Mouse (Mus musculus) CH12.LX (cell line): ENCODE data around the gene Syt9. TPM values are rescaled to one million over a fixed set of nuclear protein-coding genes. Genes with fewer than 3 reads are reported as not detected.

Source experiments
- DNase-seq: peaks from one replicate; pipeline ENCODE4 v3.0.0-alpha.2; 2013; ENCODE audit errors: extremely low read depth
- H3K27ac ChIP-seq: 2 replicates; pipeline ENCODE4 v1.5.1; 2012; ENCODE audit warnings: low read depth, mild to moderate bottlenecking, control low read depth, moderate library complexity; ENCODE audit not compliant: insufficient read depth
- H3K27me3 ChIP-seq: replicated peaks from 2 replicates; pipeline ENCODE3; 2012; ENCODE audit warnings: inconsistent platforms
- H3K36me3 ChIP-seq, 2 experiments: replicated peaks in 1 of 2; 2 replicates each; pipeline versions ENCODE3 to v1.6.1; 2012; ENCODE audit warnings: inconsistent platforms in 1 of 2, low read length in 1 of 2, mild to moderate bottlenecking in 1 of 2, mixed read lengths in 1 of 2, moderate library complexity in 1 of 2; ENCODE audit not compliant: control insufficient read depth in 1 of 2, insufficient read depth in 1 of 2
- H3K4me1 ChIP-seq, 2 experiments: 2 replicates each; pipeline ENCODE4 v1.6.1; 2012; ENCODE audit warnings: inconsistent platforms in 1 of 2, moderate library complexity in 1 of 2; ENCODE audit not compliant: insufficient read depth in 2 of 2, control insufficient read depth in 1 of 2
- H3K4me2 ChIP-seq: 2 replicates; pipeline ENCODE4 v1.6.1; 2012; ENCODE audit warnings: low read depth, mild to moderate bottlenecking, control low read depth; ENCODE audit not compliant: poor library complexity, insufficient read depth, severe bottlenecking
- H3K4me3 ChIP-seq, 3 experiments: fragments of 150-350 bp in 1 of 3; sonication (generic) in 1 of 3; replicated peaks in 1 of 3; 2 replicates each; pipeline versions ENCODE3 to v1.5.1; 2011 to 2012; ENCODE audit warnings: low read depth in 2 of 3, low read length in 2 of 3, mild to moderate bottlenecking in 2 of 3, moderate library complexity in 2 of 3, control low read depth in 1 of 3, improper control_type of control experiment in 1 of 3, inconsistent platforms in 1 of 3, mixed read lengths in 1 of 3; ENCODE audit not compliant: poor library complexity in 1 of 3
- H3K79me2 ChIP-seq: replicated peaks from 2 replicates; pipeline ENCODE4 v1.6.1; 2012; ENCODE audit warnings: mild to moderate bottlenecking, moderate library complexity; ENCODE audit not compliant: control insufficient read depth, poor library complexity, insufficient read depth, severe bottlenecking; ENCODE audit errors: extremely low read depth
- H3K9ac ChIP-seq: 2 replicates; pipeline ENCODE4 v1.6.1; 2012; ENCODE audit warnings: low read depth, mild to moderate bottlenecking, control low read depth, moderate library complexity; ENCODE audit not compliant: insufficient read depth
- H3K9me3 ChIP-seq: replicated peaks from 2 replicates; pipeline ENCODE3; 2012; ENCODE audit warnings: low read length, inconsistent platforms, mixed read lengths
- BHLHE40 ChIP-seq: IDR thresholded peaks from 2 replicates; pipeline ENCODE4 v1.6.1; 2011; ENCODE audit warnings: mild to moderate bottlenecking, low read depth, low read length, improper control_type of control experiment
- CHD1 ChIP-seq: IDR thresholded peaks from 2 replicates; pipeline ENCODE4 v1.6.1; 2012; ENCODE audit warnings: low read depth, low read length, improper control_type of control experiment, inconsistent platforms
- CTCF ChIP-seq, 2 experiments: IDR thresholded peaks in 1 of 2; conservative IDR thresholded peaks in 1 of 2; 2 replicates each; pipeline ENCODE4 v1.5.1; 2011 to 2012; ENCODE audit warnings: low read depth in 2 of 2, low read length in 2 of 2, improper control_type of control experiment in 1 of 2, inconsistent platforms in 1 of 2, mild to moderate bottlenecking in 1 of 2, moderate library complexity in 1 of 2
- E2F4 ChIP-seq: IDR thresholded peaks from 2 replicates; pipeline ENCODE4 v1.6.1; 2011; ENCODE audit warnings: low read depth, low read length, improper control_type of control experiment; ENCODE audit not compliant: insufficient replicate concordance
- ELF1 ChIP-seq: IDR thresholded peaks from 2 replicates; pipeline ENCODE4 v1.6.1; 2014; ENCODE audit warnings: low read depth, mild to moderate bottlenecking, inconsistent platforms, low read length, improper control_type of control experiment
- GABPA ChIP-seq: IDR thresholded peaks from 2 replicates; pipeline ENCODE4 v1.6.1; 2012; ENCODE audit warnings: low read depth, low read length, improper control_type of control experiment, inconsistent platforms; ENCODE audit not compliant: insufficient replicate concordance
- HCFC1 ChIP-seq: IDR thresholded peaks from 2 replicates; pipeline ENCODE4 v1.6.1; 2012; ENCODE audit warnings: low read depth, mild to moderate bottlenecking, inconsistent platforms, low read length, improper control_type of control experiment
- IRF4 ChIP-seq: IDR thresholded peaks from 2 replicates; pipeline ENCODE4 v1.6.1; 2014; ENCODE audit warnings: low read depth, mild to moderate bottlenecking, inconsistent platforms, low read length, improper control_type of control experiment
- MAZ ChIP-seq: IDR thresholded peaks from 2 replicates; pipeline ENCODE4 v1.6.1; 2012; ENCODE audit warnings: low read depth, mild to moderate bottlenecking, inconsistent platforms, low read length, improper control_type of control experiment, moderate library complexity
- NELFE ChIP-seq: IDR thresholded peaks from 2 replicates; pipeline ENCODE4 v1.6.1; 2011; ENCODE audit warnings: low read depth, low read length, improper control_type of control experiment
- NRF1 ChIP-seq: IDR thresholded peaks from 2 replicates; pipeline ENCODE4 v1.6.1; 2014; ENCODE audit warnings: low read depth, mild to moderate bottlenecking, inconsistent platforms, low read length, improper control_type of control experiment, moderate library complexity
- POLR2A ChIP-seq: IDR thresholded peaks from 2 replicates; pipeline ENCODE4 v1.6.1; 2011; ENCODE audit warnings: low read depth, mild to moderate bottlenecking, improper control_type of control experiment, low read length
- RAD21 ChIP-seq: IDR thresholded peaks from 2 replicates; pipeline ENCODE4 v1.6.1; 2011; ENCODE audit warnings: low read depth, mild to moderate bottlenecking, low read length, improper control_type of control experiment, moderate library complexity
- SIN3A ChIP-seq: IDR thresholded peaks from 2 replicates; pipeline ENCODE4 v1.6.1; 2012; ENCODE audit warnings: low read length, improper control_type of control experiment, inconsistent platforms
- TBP ChIP-seq: conservative IDR thresholded peaks from 2 replicates; pipeline ENCODE4 v1.6.1; 2011; ENCODE audit warnings: low read depth, low read length, improper control_type of control experiment
- TCF12 ChIP-seq: IDR thresholded peaks from 2 replicates; pipeline ENCODE4 v1.6.1; 2014; ENCODE audit warnings: low read depth, mild to moderate bottlenecking, inconsistent platforms, low read length, improper control_type of control experiment
- UBTF ChIP-seq: IDR thresholded peaks from 2 replicates; pipeline ENCODE4 v1.6.1; 2012; ENCODE audit warnings: low read depth, mild to moderate bottlenecking, inconsistent platforms, low read length, improper control_type of control experiment, moderate library complexity
- ZMIZ1 ChIP-seq: IDR thresholded peaks from 2 replicates; pipeline ENCODE4 v1.6.1; 2012; ENCODE audit warnings: low read depth, mild to moderate bottlenecking, inconsistent platforms, low read length, improper control_type of control experiment
- ZNF384 ChIP-seq: IDR thresholded peaks from 2 replicates; pipeline ENCODE4 v1.6.1; 2012; ENCODE audit warnings: low read depth, low read length, improper control_type of control experiment, inconsistent platforms
- dilution Hi-C: fragments of 300-500 bp; cut with MboI; formaldehyde crosslinking; loops from 2 replicates; pipeline ENCODE4 v1.14.3; 2020; ENCODE audit warnings: low sequenced_read_pairs; ENCODE audit not compliant: extremely low pct_unique_long_range_greater_than_20kb, extremely low pct_ligation_motif_present
- in situ Hi-C: fragments of 300-500 bp; cut with MboI; formaldehyde crosslinking; loops from 3 replicates; pipeline ENCODE4 v1.14.3; 2019; ENCODE audit warnings: low sequenced_read_pairs, low pct_ligation_motif_present, low pct_unique_long_range_greater_than_20kb, mixed read lengths
- polyA plus RNA-seq: library from polyadenylated mRNA; unstranded; fragments of >175 nt; gene quantifications from 2 replicates; pipeline ENCODE4 v1.2.1, GENCODE M21; 2012; ENCODE audit warnings: low read depth; ENCODE audit not compliant: insufficient read length
- total RNA-seq, 2 experiments: library from RNA; depleted of rRNA; stranded (reverse); fragments of 300-350 nt in 1 of 2; fragments of >200 nt in 1 of 2; gene quantifications; 2 replicates each; pipeline ENCODE4 v1.2.3; 2012 to 2014

The Syt9 gene
- total and polyA plus RNA-seq, 3 experiments: not detected

DNA sequence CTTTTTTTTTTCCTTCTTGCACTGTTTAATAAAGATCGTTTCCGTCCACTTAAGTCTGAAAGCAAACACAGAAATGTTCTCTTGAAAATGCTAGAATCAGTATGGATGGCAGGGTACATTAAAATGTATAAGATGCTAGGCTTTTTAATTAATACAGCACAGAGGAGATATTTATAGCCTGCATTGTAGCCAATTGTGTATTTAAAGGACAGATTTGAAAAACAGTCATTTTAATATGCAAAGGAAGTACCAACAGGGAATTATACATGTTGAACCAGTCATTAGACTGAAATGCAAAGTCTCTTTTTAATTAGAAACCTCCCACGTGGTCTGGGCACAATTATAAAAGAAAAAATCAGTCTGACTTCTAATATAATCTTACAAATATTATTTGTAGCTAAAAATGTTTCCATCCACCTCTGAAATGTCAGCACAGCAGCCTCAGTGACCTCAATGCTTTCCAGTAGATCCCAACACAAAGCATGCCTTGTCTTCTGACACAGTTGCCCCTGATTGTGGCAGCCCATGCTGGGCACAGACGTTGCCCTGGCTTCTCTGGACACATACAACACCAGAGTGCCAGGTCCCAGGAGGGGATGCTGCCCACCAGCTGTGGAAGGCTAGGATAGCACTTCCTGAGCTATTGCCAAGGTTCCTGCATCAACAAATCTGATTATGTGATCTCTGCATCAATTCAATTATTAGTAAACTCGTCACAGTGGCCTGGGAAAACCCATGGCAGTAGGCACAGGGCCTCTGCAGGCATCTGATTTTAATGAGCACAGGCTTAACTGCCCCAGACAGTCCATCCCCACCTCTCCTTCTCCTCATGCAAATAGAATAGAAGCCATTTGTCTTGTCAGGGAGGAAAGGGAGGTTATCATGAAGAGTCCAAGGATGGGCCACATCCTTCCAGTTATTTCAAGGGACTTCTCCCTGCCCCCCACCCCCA lies 134.5 kb downstream of the Syt9 start:
- H3K27ac ChIP-seq: no peak overlapping the region
- dilution Hi-C loops: no loop called here
- H3K79me2 ChIP-seq: no peaks in the 10 kb centered on the region
- H3K9me3 ChIP-seq: no peaks in the 10 kb centered on the region
- H3K4me2 ChIP-seq: no peak overlapping the region
- H3K36me3 ChIP-seq: no peaks in the 10 kb centered on the region
- no peaks in the 10 kb centered on the region for H3K27me3 ChIP-seq
- TF ChIP-seq BHLHE40: no peak
- no peak for TF ChIP-seq NELFE
- TF ChIP-seq E2F4: no peak
- TF ChIP-seq TBP: no peak
- TF ChIP-seq CHD1: no peak
- no peak for TF ChIP-seq SIN3A
- no peak for TF ChIP-seq HCFC1
- no peak for TF ChIP-seq CTCF (conservative IDR thresholded peaks at IDR 0.05 in 1 of 2, IDR thresholded peaks at IDR 0.05 in 1 of 2; ENCODE audit: low read depth in 2 of 2, low read length in 2 of 2)
- no peak overlapping the region for H3K4me3 ChIP-seq
- in situ Hi-C loops: no loop called here
- H3K4me1 ChIP-seq: peaks cover 5 to 7% of the 10 kb centered on the region in 2 experiments; a peak in 3 of 4 replicates
- H3K9ac ChIP-seq: no peak overlapping the region
- no peak for DNase-seq

DNA sequence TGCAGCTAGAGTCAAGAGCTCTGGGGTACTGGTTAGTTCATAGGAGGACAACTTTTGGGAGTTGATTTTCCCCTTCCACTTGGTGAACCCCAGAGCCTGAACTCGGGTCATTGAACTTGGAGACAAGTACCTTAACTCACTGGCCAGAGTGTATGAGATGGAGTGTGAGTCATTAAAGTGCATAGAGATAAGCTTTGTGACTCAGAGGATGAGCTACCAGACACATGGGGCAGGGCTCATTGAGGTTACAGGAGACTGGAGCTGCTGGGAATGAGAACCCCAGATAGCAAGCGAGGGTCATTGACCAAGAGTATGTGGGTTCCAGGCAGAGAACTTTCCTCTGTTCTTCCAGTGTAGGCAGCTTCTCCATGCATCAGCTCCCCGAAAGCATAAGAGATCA lies 137.4 kb downstream of the Syt9 start:
- in situ Hi-C loops (no loop called here), dilution Hi-C loops (no loop called here)
- no peak for DNase-seq
- Histone ChIP-seq H3K9me3 (no peaks in the 10 kb centered on the region), H3K4me3 (no peak overlapping the region), H3K9ac (no peak overlapping the region), H3K4me1 (peaks cover 0 to 4% of the 10 kb centered on the region in 2 experiments; a peak in 3 of 4 replicates), H3K4me2 (no peak overlapping the region), H3K27me3 (no peaks in the 10 kb centered on the region), H3K27ac (no peak overlapping the region), H3K79me2 (no peaks in the 10 kb centered on the region), H3K36me3 (no peaks in the 10 kb centered on the region)
- TF ChIP-seq IRF4: no peak

DNA sequence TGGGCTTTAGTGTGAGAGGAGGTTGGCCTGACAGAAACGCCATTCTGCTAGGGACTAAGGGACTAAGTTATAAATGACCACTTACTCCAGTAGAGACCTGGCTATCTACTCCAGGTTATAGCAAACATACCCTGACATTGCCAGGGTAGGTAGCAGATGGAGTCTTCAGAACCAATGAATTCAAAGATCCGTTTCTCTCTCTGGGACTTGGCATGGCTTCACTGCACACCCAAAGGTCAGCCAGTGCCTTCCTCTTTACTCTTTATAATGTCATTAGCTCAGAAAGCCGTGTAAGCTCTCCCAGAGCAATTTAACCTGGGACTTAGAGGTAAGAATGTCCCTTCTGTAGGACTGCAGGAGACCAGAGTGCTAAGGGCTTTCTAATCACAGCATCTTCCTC lies 139.2 kb downstream of the Syt9 start:
- H3K4me1 ChIP-seq: peaks cover 0 to 4% of the 10 kb centered on the region in 2 experiments; a peak in 3 of 4 replicates
- DNase-seq: no peak
- dilution Hi-C loops (no loop called here), in situ Hi-C loops (no loop called here)
- H3K4me3 ChIP-seq: no peak overlapping the region
- no peaks in the 10 kb centered on the region for H3K9me3 ChIP-seq
- TF ChIP-seq SIN3A (no peak), TCF12 (no peak), RAD21 (no peak), POLR2A (no peak), ZMIZ1 (no peak), ELF1 (no peak), ZNF384 (no peak), HCFC1 (no peak), GABPA (no peak), MAZ (no peak), UBTF (no peak), NRF1 (no peak)
- H3K4me2 ChIP-seq: no peak overlapping the region
- H3K27ac ChIP-seq: no peak overlapping the region
- no peaks in the 10 kb centered on the region for H3K36me3 ChIP-seq
- H3K79me2 ChIP-seq: no peaks in the 10 kb centered on the region
- no peaks in the 10 kb centered on the region for H3K27me3 ChIP-seq
- H3K9ac ChIP-seq: no peak overlapping the region
